Mouse (Mus musculus) kidney, adult 11 months (tissue): Measurements from ENCODE around the gene Mettl7a1.
"Not testable (repeated sequence)": the region's sequence is repeated elsewhere in the genome, so short reads cannot be mapped to it uniquely, and the experiment has no call there.

ENCODE experiments used
- DNase-seq: peaks from one replicate; pipeline ENCODE4 v3.0.0; 2022

Mettl7a1 gene

DNA sequence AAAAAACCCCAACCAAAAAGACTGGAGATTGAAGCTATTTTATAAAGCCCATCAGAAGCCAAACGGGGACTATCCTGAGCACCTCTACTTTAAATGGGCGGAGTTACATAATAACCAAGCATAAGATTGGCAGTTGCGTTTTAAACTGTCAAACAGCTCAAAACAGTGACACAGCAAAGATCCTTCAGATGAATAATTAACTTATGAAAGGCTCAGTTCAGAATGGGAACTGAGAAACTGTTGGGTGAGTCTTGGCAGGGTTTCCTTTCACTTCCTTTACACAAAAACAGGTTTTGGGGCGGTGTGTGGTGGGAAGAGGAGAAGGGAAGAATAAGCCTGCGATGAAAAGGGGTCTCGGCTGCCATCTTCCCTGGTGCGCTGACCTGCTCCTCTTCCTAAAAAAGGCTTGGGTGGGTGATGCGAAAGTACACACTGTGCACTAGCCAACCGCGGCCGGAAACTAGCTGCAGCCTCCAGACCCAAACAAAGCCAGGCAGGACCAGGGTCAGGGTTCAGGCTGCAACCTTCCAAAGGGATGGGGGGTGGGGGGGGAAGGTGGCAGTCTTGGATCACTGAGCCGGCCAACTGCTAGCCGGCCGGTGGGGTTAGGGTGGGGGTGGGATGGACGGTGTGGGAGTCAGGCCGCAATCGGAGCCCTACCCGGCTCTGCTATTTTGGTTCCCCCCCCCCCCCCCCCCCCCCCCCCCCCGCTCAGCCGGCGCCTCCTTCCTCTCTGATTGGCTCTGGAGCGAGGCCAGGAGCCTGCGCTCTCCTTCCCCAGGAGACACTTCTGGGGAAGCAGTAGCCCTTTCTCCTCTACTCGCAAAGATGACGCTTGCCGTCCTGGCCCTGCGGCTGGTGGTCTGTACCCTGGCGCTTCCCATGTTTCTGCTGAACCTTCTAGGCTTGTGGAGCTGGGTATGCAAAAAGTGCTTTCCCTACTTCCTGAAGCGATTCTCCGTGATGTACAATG lies at the start of gene Mettl7a1:
Gene Mettl7a1 (plus strand): TSS at position 122 of the 973 bp plus-strand sequence.
- DNase-seq, result peak; percentile 82

GRCm38 (mm10) chr15:100256386-100256785 lies 47.6 kb upstream of the Mettl7a1 start:
- no peak for DNase-seq

DNA sequence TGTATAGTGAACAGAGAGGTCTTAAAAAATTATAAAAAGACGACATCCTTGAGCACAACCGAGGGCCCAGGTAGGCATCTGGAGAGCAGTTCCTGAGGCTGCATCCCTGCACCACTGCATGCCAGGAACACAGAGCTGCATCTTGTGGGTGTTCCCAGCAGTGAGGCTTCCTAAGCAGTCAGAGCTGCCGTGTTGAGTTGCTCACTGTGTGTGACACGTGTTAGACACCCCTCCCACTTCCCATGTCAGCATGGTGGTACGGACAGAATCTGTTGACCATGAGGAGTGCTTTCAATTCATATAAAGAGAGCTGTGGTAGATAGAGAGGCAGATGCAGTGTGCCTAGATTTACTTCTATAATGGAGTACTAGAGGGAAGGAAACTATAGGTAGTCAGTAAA lies 46.6 kb upstream of the Mettl7a1 start:
- no peak for DNase-seq

DNA sequence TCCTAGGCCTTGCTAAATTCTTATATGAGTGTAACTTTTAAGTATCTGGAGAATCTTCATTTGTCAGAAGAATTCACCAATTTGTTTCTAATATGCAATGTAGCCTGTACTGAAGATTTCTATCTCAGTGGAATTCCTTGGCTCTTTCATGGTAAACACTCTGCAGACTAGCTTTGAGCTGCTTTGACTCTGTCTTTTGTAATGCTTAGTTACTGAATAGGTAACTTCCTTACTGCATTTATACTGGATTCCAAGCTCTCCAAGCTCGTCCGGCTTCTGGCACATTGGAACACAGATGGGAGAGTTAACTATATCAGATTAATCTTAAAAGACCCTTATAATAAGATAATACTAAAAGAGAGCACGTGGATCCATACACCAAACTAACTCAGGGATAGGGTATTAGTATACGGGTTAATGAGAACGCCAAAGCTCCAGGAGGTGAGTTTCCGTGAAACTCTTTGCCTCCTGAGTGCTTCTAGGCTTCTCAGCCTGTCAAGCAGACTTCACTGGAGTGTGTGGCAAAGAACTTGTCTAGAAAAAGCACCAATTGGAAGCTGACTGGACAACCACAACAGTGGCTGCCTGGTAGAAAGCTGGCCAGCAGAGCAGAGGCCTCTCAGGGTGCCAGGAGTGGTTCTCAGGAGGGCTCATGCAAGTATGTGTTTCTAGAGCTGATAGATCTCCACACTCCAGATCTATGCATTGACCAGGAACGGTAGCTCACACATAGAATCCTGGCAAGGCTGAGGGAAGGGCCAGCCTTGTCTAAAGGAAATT lies 45.1 kb upstream of the Mettl7a1 start:
- DNase-seq, result no peak

DNA sequence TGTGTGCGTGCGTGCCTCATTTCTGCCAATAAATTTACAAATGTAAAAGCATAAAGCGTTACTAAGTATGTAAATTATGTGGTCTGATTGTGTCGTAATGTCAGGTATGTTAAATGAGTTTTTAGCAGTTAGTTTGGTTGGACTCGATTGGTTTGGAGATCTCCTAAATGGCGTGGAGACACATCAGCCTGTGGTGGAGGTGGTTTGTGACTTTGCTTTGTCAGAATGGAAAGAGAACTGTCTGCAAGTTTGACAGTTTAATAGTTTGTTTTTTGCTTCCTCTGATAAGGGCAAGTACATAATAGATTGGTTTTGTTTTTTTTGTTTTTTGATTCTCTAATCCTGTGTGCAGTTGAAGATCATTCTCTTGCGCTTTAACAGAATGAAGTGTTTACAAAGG lies 43.6 kb upstream of the Mettl7a1 start:
- not testable (repeated sequence) for DNase-seq

DNA sequence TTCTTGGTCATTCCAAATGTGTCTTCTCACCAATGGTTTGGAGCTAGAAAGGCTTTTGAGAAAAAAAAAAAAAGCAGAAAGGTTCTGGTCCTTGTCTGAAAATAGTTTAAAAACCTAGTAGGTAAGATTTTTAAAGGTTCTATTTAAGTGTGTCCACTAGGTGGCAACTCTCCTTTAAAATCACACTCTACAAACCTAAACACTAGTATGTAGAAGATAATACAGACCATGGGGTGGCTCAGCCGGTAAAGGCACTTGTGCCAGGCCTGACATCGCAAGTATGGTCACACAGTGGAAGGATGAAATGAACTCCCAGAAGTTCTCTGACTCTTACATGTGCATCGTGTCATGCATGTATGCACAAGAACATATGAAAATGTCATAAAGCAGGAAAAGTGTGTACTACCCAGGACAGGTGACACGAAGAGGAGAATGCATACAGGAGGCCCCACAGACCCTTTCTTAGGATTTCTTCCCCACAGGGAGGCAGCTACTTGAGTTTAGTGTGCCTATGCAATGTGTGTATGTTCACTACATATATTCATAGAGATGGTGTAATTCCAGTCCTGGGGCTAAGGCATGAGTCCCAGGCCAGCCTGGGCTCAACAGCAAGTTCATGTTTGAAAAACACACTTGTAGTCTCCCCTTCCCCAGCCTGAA lies 40.6 kb upstream of the Mettl7a1 start:
- no peak for DNase-seq

DNA sequence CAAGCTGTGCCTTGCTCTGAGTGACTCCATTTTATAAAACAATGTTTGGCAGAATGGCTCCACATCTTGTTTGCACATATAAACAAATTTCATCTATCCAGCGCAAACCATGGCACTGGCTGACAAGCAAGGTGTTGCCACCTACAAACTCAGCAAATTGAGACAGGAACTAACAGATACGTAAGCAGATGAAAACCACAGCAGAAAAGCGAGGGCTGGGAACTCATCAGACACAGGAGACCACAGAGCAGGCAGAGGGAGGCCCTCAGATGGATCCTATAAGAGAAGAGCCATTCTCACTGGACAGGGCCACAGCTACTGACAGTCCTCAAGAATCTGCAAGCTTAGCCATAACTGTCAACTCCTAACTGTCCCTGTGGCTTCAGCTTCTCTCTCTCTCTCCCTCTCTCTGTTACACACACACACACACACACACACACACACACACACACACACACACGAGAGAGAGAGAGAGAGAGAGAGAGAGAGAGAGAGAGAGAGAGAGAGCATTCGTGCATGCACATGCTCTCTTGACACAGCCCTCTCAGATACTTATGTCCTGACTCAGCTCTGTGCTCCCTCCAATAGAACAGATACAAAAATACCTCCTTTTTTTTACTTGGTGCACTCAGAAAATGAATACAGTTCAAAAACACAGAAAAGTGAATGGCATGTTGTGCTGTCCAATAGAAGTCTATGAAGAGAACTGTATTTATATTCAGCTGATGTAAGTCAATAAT lies 38.2 kb upstream of the Mettl7a1 start:
- DNase-seq, result no peak

GRCm38 (mm10) chr15:100268916-100269315 lies 35.0 kb upstream of the Mettl7a1 start:
- DNase-seq, result no peak

- DNase-seq, result no peak
These were observed 34.2 kb upstream of the Mettl7a1 start for GRCm38 (mm10) chr15:100269776-100270175.

DNA sequence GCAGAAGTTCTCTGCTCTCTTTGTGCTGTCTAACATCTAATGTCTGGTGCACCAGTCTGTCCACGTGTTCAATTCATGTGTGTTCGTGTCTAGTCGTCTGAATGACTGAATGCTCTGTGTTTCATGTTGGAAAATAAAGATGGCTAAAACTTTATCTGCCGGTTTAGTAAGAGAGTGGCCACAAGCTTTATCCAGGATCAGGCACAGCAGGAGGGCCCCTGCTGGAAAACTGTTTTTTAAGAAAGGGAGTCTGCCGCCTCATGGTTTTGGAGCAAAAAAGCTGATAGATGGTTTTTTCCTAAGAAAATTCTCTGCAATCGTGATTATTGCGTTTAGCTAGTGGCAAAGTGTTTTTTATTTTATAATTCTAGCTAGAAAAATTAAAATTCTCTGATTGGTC lies 33.3 kb upstream of the Mettl7a1 start:
- DNase-seq, result not testable (repeated sequence)

DNA sequence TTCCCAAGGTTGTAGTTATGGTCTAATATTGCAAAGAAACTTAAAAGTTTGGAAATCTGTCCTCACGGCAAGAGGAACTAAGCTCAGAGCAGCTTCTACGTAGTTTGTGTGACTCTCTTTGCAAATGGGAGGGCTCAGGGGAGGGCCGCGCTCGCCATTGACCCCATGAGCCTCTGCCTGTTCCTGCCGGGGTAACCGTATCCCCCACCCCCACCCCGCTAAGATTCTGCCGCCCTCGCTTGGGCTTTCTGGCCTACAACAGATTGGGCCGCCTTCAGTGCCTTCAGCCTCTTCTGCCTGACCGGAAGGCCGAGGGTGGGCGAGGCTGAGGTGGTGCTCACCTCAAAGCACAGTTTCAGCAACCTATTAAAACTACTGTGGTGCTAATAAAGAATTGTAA lies 32.5 kb upstream of the Mettl7a1 start:
- DNase-seq, result no peak

- DNase-seq, result peak; percentile 32
These were observed 30.1 kb upstream of the Mettl7a1 start for GRCm38 (mm10) chr15:100273791-100274308.

GRCm38 (mm10) chr15:100274790-100275559 lies 29.0 kb upstream of the Mettl7a1 start:
- peak; percentile 27 for DNase-seq

- DNase-seq, result no peak
These were observed 27.5 kb upstream of the Mettl7a1 start for GRCm38 (mm10) chr15:100276403-100276802.

DNA sequence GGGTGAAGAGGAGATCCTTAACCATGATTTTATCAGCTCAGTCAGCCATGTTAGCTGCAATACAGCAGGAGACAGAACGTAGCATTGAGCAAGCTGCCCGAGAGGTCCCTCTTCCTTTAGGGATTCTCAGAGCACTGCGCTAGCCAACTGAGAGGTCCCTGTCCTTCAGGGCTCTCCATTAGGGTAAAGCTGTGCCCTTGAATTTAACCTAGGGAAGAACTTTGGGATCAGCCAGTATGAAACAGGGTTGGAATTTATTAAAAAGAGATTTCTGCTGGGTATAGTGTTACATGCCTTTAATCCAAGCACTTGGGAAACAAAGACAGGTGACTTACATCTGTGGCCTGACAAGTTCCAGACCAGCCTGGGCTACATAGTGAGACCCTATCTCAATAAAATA lies 26.4 kb upstream of the Mettl7a1 start:
- no peak for DNase-seq

- no peak for DNase-seq
These were observed 23.3 kb upstream of the Mettl7a1 start, which contains the start of gene Tmprss12 for GRCm38 (mm10) chr15:100280626-100281025. Gene Tmprss12, plus strand, starts transcription at chr15:100280837.

GRCm38 (mm10) chr15:100288980-100289379 lies 15.0 kb upstream of the Mettl7a1 start:
- no peak for DNase-seq

- DNase-seq, result no peak
These were observed 13.1 kb upstream of the Mettl7a1 start for GRCm38 (mm10) chr15:100290858-100291257.

DNA sequence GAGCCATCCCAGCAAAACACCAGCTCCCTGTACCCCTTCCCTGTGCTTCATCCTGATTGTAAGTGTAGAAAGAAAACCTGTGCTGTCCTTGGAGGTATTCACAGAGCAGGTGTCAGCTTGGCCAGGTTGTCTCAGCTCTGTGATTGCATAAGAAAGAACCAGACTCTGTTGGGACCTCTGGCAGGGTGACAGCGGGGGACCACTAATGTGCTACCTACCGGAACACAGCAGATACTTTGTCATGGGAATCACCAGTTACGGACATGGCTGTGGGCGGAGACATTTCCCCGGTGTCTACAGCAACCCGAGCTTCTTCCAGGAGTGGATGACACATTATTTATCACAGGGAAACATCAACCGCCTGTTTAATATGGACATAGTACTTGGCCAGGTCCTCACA lies 11.6 kb upstream of the Mettl7a1 start:
- no peak for DNase-seq

DNA sequence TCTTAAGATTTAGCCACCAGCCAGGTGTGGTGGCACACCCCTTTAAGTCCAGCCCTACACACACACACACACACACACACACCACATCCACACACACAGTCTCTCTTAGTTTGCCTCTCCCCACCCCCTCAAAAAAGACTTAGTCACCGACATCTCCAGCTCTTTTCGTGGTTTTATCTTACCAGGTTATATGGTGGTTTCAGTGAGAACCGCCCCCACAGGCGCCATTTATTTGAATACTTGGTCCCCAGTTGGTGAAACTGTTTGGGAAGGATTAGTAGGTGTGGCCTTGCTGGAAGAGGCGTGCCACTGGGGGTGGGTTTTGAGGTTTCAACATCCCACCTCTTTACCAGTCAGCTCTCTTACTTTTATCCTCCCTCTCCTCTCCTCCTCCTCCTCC lies 6.1 kb upstream of the Mettl7a1 start:
- DNase-seq, result no peak

GRCm38 (mm10) chr15:100300499-100300898 lies 3.4 kb upstream of the Mettl7a1 start:
- no peak for DNase-seq
